Mouse (Mus musculus): Measurements from ENCODE around the gene Numa1. TPM values are rescaled to one million over a fixed set of nuclear protein-coding genes. Genes with fewer than 3 reads are reported as not detected.
A peak's percentile ranks its signal among the peaks of the same experiment; 100 is the strongest.

The Numa1 gene
- polyA plus RNA-seq, 1 experiment from 2014 or later, result 112 TPM

GRCm38 (mm10) chr7:101973730-101974129 lies 39.8 kb downstream of the Numa1 start:
- no peak for DNase-seq (ENCODE audit: low spot score)
- Histone ChIP-seq H3K9me3 (ENCODE audit: control insufficient read depth, low read length) (no peaks in the 10 kb centered on the region), H3K4me3 (ENCODE audit: low read depth, low read length) (no peak overlapping the region), H3K36me3 (ENCODE audit: control insufficient read depth, insufficient read depth, low read length) (no peaks in the 10 kb centered on the region), H3K4me1 (replicated peaks; ENCODE audit: control insufficient read depth, insufficient read depth, low read length) (peaks cover 12% of the 10 kb centered on the region), H3K27ac (ENCODE audit: low read depth, low read length) (no peak overlapping the region), H3K4me2 (ENCODE audit: low read depth, low read length, severe bottlenecking) (no peak overlapping the region), H3K27me3 (ENCODE audit: control insufficient read depth, insufficient read depth, low read length) (no peaks in the 10 kb centered on the region), H3K9ac (ENCODE audit: low read length) (no peak overlapping the region)
- WGBS, result 83% methylated on average over 3 of the region's 3 CpGs
- no peak for ATAC-seq (replicated peaks; ENCODE audit: low FRiP score)

GRCm38 (mm10) chr7:101974505-101974904 lies 40.6 kb downstream of the Numa1 start:
- H3K4me3 ChIP-seq (ENCODE audit: low read depth, low read length), result no peak overlapping the region
- no peak for DNase-seq (ENCODE audit: low spot score)
- no peak overlapping the region for H3K9ac ChIP-seq (ENCODE audit: low read length)
- H3K27me3 ChIP-seq (ENCODE audit: control insufficient read depth, insufficient read depth, low read length), result no peaks in the 10 kb centered on the region
- H3K9me3 ChIP-seq (ENCODE audit: control insufficient read depth, low read length), result no peaks in the 10 kb centered on the region
- H3K36me3 ChIP-seq (ENCODE audit: control insufficient read depth, insufficient read depth, low read length), result no peaks in the 10 kb centered on the region
- H3K4me1 ChIP-seq (replicated peaks; ENCODE audit: control insufficient read depth, insufficient read depth, low read length), result peaks cover 8% of the 10 kb centered on the region; the same call in 1 of the 2 replicates
- WGBS, result 84% methylated on average over 2 of the region's 2 CpGs
- no peak overlapping the region for H3K27ac ChIP-seq (ENCODE audit: low read depth, low read length)
- ATAC-seq (replicated peaks; ENCODE audit: low FRiP score), result no peak
- no peak overlapping the region for H3K4me2 ChIP-seq (ENCODE audit: low read depth, low read length, severe bottlenecking)

GRCm38 (mm10) chr7:101982735-101983134 lies 48.8 kb downstream of the Numa1 start:
- Histone ChIP-seq H3K9ac (ENCODE audit: low read length) (no peak overlapping the region), H3K36me3 (ENCODE audit: control insufficient read depth, insufficient read depth, low read length) (no peaks in the 10 kb centered on the region; the same call in 1 of the 2 replicates), H3K27ac (ENCODE audit: low read depth, low read length) (no peak overlapping the region), H3K4me2 (ENCODE audit: low read depth, low read length, severe bottlenecking) (no peak overlapping the region), H3K9me3 (ENCODE audit: control insufficient read depth, low read length) (no peaks in the 10 kb centered on the region), H3K27me3 (ENCODE audit: control insufficient read depth, insufficient read depth, low read length) (no peaks in the 10 kb centered on the region), H3K4me3 (ENCODE audit: low read depth, low read length) (no peak overlapping the region), H3K4me1 (replicated peaks; ENCODE audit: control insufficient read depth, insufficient read depth, low read length) (no peaks in the 10 kb centered on the region)
- DNase-seq (ENCODE audit: low spot score) (no peak), ATAC-seq (replicated peaks; ENCODE audit: low FRiP score) (no peak)
- WGBS, result 87% methylated on average over 1 of the region's 1 CpGs

GRCm38 (mm10) chr7:101985081-101985480 lies 51.2 kb downstream of the Numa1 start:
- H3K4me3 ChIP-seq (ENCODE audit: low read depth, low read length), result no peak overlapping the region
- WGBS, result 84% methylated on average over 3 of the region's 3 CpGs
- H3K4me2 ChIP-seq (ENCODE audit: low read depth, low read length, severe bottlenecking), result no peak overlapping the region
- H3K4me1 ChIP-seq (replicated peaks; ENCODE audit: control insufficient read depth, insufficient read depth, low read length), result no peaks in the 10 kb centered on the region
- no peak overlapping the region for H3K9ac ChIP-seq (ENCODE audit: low read length)
- DNase-seq (ENCODE audit: low spot score) (no peak), ATAC-seq (replicated peaks; ENCODE audit: low FRiP score) (no peak)
- H3K27ac ChIP-seq (ENCODE audit: low read depth, low read length), result no peak overlapping the region
- no peaks in the 10 kb centered on the region for H3K27me3 ChIP-seq (ENCODE audit: control insufficient read depth, insufficient read depth, low read length)
- no peaks in the 10 kb centered on the region for H3K9me3 ChIP-seq (ENCODE audit: control insufficient read depth, low read length)
- H3K36me3 ChIP-seq (ENCODE audit: control insufficient read depth, insufficient read depth, low read length), result no peaks in the 10 kb centered on the region; the same call in 1 of the 2 replicates

- H3K27ac ChIP-seq (ENCODE audit: low read depth, low read length), result no peak overlapping the region
- no peak for ATAC-seq (replicated peaks; ENCODE audit: low FRiP score)
Observed at GRCm38 (mm10) chr7:101994241-101994640, 60.3 kb downstream of the Numa1 start.

GRCm38 (mm10) chr7:101998194-101998927 lies 64.5 kb downstream of the Numa1 start:
- Histone ChIP-seq H3K9ac (ENCODE audit: low read length) (no peak overlapping the region), H3K4me2 (ENCODE audit: low read depth, low read length, severe bottlenecking) (no peak overlapping the region), H3K4me1 (replicated peaks; ENCODE audit: control insufficient read depth, insufficient read depth, low read length) (no peaks in the 10 kb centered on the region), H3K9me3 (ENCODE audit: control insufficient read depth, low read length) (no peaks in the 10 kb centered on the region), H3K27me3 (ENCODE audit: control insufficient read depth, insufficient read depth, low read length) (no peaks in the 10 kb centered on the region), H3K36me3 (ENCODE audit: control insufficient read depth, insufficient read depth, low read length) (peaks cover 46% of the 10 kb centered on the region), H3K27ac (ENCODE audit: low read depth, low read length) (no peak overlapping the region), H3K4me3 (ENCODE audit: low read depth, low read length) (no peak overlapping the region)
- peak; percentile 87 for DNase-seq (ENCODE audit: low spot score)
- 78% methylated on average over 14 of the region's 14 CpGs for WGBS
- ATAC-seq (replicated peaks; ENCODE audit: low FRiP score), result peak; percentile 63; the same call in 1 of the 2 replicates

More at GRCm38 (mm10) chr7:101994241-101994640, 60.3 kb downstream of the Numa1 start:
- Histone ChIP-seq H3K9ac (ENCODE audit: low read length) (no peak overlapping the region), H3K4me3 (ENCODE audit: low read depth, low read length) (no peak overlapping the region), H3K27me3 (ENCODE audit: control insufficient read depth, insufficient read depth, low read length) (no peaks in the 10 kb centered on the region), H3K9me3 (ENCODE audit: control insufficient read depth, low read length) (no peaks in the 10 kb centered on the region), H3K36me3 (ENCODE audit: control insufficient read depth, insufficient read depth, low read length) (peaks cover 35% of the 10 kb centered on the region), H3K4me2 (ENCODE audit: low read depth, low read length, severe bottlenecking) (no peak overlapping the region), H3K4me1 (replicated peaks; ENCODE audit: control insufficient read depth, insufficient read depth, low read length) (no peaks in the 10 kb centered on the region)
- DNase-seq (ENCODE audit: low spot score), result no peak
- WGBS, result 86% methylated on average over 3 of the region's 3 CpGs

GRCm38 (mm10) chr7:101999461-102000151 lies 65.7 kb downstream of the Numa1 start:
- H3K4me1 ChIP-seq (replicated peaks; ENCODE audit: control insufficient read depth, insufficient read depth, low read length), result no peaks in the 10 kb centered on the region
- no peak for ATAC-seq (replicated peaks; ENCODE audit: low FRiP score)
- H3K27ac ChIP-seq (ENCODE audit: low read depth, low read length), result no peak overlapping the region
- H3K9me3 ChIP-seq (ENCODE audit: control insufficient read depth, low read length), result no peaks in the 10 kb centered on the region
- 93% methylated on average over 15 of the region's 15 CpGs for WGBS
- no peaks in the 10 kb centered on the region for H3K27me3 ChIP-seq (ENCODE audit: control insufficient read depth, insufficient read depth, low read length)
- peaks cover 41% of the 10 kb centered on the region for H3K36me3 ChIP-seq (ENCODE audit: control insufficient read depth, insufficient read depth, low read length)
- DNase-seq (ENCODE audit: low spot score), result no peak
- H3K4me3 ChIP-seq (ENCODE audit: low read depth, low read length), result no peak overlapping the region
- no peak overlapping the region for H3K9ac ChIP-seq (ENCODE audit: low read length)
- no peak overlapping the region for H3K4me2 ChIP-seq (ENCODE audit: low read depth, low read length, severe bottlenecking)

- Histone ChIP-seq H3K4me2 (ENCODE audit: low read depth, low read length, severe bottlenecking) (no peak overlapping the region), H3K4me3 (ENCODE audit: low read depth, low read length) (no peak overlapping the region), H3K9ac (ENCODE audit: low read length) (no peak overlapping the region), H3K36me3 (ENCODE audit: control insufficient read depth, insufficient read depth, low read length) (peaks cover 41% of the 10 kb centered on the region), H3K27ac (ENCODE audit: low read depth, low read length) (no peak overlapping the region), H3K27me3 (ENCODE audit: control insufficient read depth, insufficient read depth, low read length) (no peaks in the 10 kb centered on the region), H3K4me1 (replicated peaks; ENCODE audit: control insufficient read depth, insufficient read depth, low read length) (no peaks in the 10 kb centered on the region), H3K9me3 (ENCODE audit: control insufficient read depth, low read length) (no peaks in the 10 kb centered on the region)
- ATAC-seq (replicated peaks; ENCODE audit: low FRiP score) (no peak), DNase-seq (ENCODE audit: low spot score) (no peak)
- WGBS, result 92% methylated on average over 8 of the region's 8 CpGs
Observed at GRCm38 (mm10) chr7:102000296-102000695, 66.4 kb downstream of the Numa1 start.
